Mouse (Mus musculus) hindbrain, embryonic 16.5 days (tissue): Measurements from ENCODE around the gene Tiparp. TPM values are rescaled to one million over a fixed set of nuclear protein-coding genes. Genes with fewer than 3 reads are reported as not detected.
A peak's percentile ranks its signal among the peaks of the same experiment; 100 is the strongest.

ENCODE experiments used
- ATAC-seq: fragments of 200-750 bp; cut with Nextera tagmentation; 2 replicates; pipeline ENCODE4 v1.8.0; 2017; ENCODE audit warnings: moderate TSS enrichment, moderate library complexity
- H3K27ac ChIP-seq: fragments of 300-500 bp; sonication (generic); 2 replicates; pipeline ENCODE4 v1.5.1; 2014; ENCODE audit warnings: low read depth, mild to moderate bottlenecking, control low read depth, low read length, moderate library complexity
- H3K27me3 ChIP-seq: fragments of 300-500 bp; sonication (generic); replicated peaks from 2 replicates; pipeline ENCODE4 v1.6.1; 2014; ENCODE audit warnings: low read length; ENCODE audit not compliant: control insufficient read depth, insufficient read depth
- H3K36me3 ChIP-seq: fragments of 300-500 bp; sonication (generic); 2 replicates; pipeline ENCODE4 v1.6.1; 2014; ENCODE audit warnings: mild to moderate bottlenecking, low read length, moderate library complexity, mixed read lengths; ENCODE audit not compliant: control insufficient read depth, insufficient read depth
- H3K4me1 ChIP-seq: fragments of 300-500 bp; sonication (generic); 2 replicates; pipeline ENCODE4 v1.6.1; 2014; ENCODE audit warnings: low read depth, low read length; ENCODE audit not compliant: control insufficient read depth, insufficient read depth
- H3K4me2 ChIP-seq: fragments of 300-500 bp; sonication (generic); 2 replicates; pipeline ENCODE4 v1.6.1; 2014; ENCODE audit warnings: mild to moderate bottlenecking, low read length, control low read depth, moderate library complexity
- H3K4me3 ChIP-seq: fragments of 300-500 bp; sonication (generic); 2 replicates; pipeline ENCODE4 v1.5.1; 2014; ENCODE audit warnings: mild to moderate bottlenecking, low read length, control low read depth, moderate library complexity
- H3K9ac ChIP-seq: fragments of 300-500 bp; sonication (generic); 2 replicates; pipeline ENCODE4 v1.6.1; 2014; ENCODE audit warnings: low read depth, mild to moderate bottlenecking, control low read depth, low read length, moderate library complexity
- H3K9me3 ChIP-seq: fragments of 300-500 bp; sonication (generic); 2 replicates; pipeline ENCODE4 v1.6.1; 2014; ENCODE audit warnings: mild to moderate bottlenecking, low read length, moderate library complexity; ENCODE audit not compliant: control insufficient read depth
- WGBS: fragments of 180-500 bp; shearing (Covaris S2); extraction: QIAGEN DNeasy Blood & Tissue Kit; methylation state at CpG from one replicate; pipeline ENCODE4 v1.1.7; 2014; 5-methylcytosine and 5-hydroxymethylcytosine counted together
- polyA plus RNA-seq: library from polyadenylated mRNA; unstranded; fragments of >200 nt; fragmentation: Nextera tagmentation; extraction: Ambion mirVana; gene quantifications from 2 replicates; pipeline ENCODE4 v1.2.1, GENCODE M21; 2015

The Tiparp gene
- polyA plus RNA-seq, 1 experiment from 2014 or later, result 34.8 TPM

DNA sequence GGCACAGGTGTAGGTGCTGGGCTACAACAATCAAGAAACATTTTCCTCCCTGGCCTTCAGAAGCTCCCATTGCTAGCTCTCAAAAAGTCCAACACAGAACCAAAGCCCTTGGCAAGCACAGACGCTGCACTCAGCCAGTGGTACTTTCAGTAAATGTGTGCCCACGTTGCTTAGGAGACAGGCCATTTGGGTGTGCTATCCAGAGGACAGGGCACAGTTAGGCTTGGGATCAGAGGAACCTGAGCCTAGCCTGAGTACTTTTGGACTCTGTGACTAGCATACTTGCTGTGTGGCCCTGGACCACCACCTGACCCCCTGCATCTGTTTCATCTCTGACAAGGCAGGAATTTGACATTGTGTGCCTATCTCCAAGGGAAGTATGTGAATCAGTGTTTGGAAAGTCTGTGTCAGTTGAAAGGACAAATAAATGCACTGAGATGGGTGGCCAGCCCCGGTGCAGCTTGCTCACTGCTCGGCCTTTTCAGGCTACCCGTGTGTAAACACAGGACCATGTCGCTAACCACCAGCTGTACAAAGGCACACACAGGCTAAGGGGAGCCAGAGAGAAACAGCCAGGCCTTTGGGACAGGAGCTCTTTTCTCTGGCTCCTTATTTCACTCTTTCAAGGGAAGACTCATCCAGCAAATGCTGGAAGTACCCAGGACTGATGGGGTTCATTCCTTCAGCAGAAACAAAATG lies 35.9 kb downstream of the Tiparp start:
- Histone ChIP-seq H3K4me1 (no peaks in the 10 kb centered on the region; the same call in 1 of the 2 replicates), H3K9ac (no peak overlapping the region), H3K27me3 (no peaks in the 10 kb centered on the region), H3K4me3 (no peak overlapping the region), H3K4me2 (no peak overlapping the region), H3K36me3 (no peaks in the 10 kb centered on the region), H3K9me3 (no peaks in the 10 kb centered on the region), H3K27ac (peak overlapping the region; percentile 9; the same call in 1 of the 2 replicates)
- 40% methylated on average over 6 of the region's 6 CpGs for WGBS
- peak; percentile 80 for ATAC-seq

DNA sequence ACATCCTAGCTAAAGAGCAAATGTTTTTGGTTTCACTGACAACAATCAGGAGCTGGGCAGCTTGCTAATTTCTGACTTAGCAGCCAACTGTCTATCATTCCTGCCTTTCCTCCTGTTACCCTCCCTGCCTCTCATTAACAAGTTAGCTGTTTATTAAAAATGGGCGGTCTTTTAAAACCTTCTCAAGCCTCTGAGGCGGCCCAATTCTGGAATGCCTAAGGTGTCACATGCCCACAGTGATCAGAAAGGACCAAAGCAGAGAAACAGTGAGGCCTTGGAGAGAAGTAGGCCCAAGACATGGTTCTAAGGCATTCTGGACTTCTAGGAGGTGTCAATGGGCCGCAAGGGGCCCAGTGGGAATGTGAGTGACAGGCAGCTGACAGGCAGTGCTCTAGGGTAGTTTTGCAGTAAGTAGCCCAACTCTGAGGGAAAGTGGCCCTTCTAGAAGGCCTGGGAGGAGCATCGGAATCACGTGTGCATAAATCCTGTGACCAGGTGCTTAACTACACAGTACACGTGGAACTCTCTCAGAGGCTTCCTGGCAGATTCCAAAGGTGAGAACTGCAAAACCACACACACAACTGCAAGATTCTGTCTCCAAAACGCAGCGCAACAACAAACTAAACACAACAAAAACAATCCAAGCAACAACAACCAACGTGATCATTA lies 37.6 kb downstream of the Tiparp start:
- no peaks in the 10 kb centered on the region for H3K9me3 ChIP-seq
- WGBS, result 65% methylated on average over 9 of the region's 9 CpGs
- H3K36me3 ChIP-seq, result no peaks in the 10 kb centered on the region
- ATAC-seq, result no peak
- no peaks in the 10 kb centered on the region for H3K27me3 ChIP-seq
- H3K27ac ChIP-seq, result no peak overlapping the region
- no peak overlapping the region for H3K4me2 ChIP-seq
- no peak overlapping the region for H3K4me3 ChIP-seq
- no peaks in the 10 kb centered on the region; the same call in 1 of the 2 replicates for H3K4me1 ChIP-seq
- H3K9ac ChIP-seq, result no peak overlapping the region

DNA sequence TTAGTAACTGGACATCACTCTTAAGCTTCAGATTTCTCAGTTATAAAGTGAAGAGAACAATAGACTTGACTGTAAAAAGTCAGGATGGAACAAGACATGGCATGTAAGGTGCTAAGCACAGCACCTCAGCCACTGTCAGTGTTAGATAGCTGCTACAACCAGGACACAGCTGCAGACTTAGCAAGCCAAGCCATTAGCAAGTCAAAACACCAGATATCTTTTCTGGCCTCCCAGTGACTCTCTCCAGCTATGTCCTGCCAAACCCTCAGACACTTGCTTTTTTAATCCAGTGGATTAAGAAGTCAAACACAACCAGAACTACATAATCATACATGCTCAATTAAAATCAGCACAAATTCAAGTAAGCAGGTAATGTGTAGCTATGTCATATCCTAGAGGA lies 41.7 kb downstream of the Tiparp start:
- ATAC-seq, result no peak
- Histone ChIP-seq H3K4me3 (no peak overlapping the region), H3K4me1 (no peaks in the 10 kb centered on the region), H3K36me3 (no peaks in the 10 kb centered on the region), H3K27ac (no peak overlapping the region), H3K27me3 (no peaks in the 10 kb centered on the region), H3K9me3 (no peaks in the 10 kb centered on the region), H3K9ac (no peak overlapping the region), H3K4me2 (no peak overlapping the region)

DNA sequence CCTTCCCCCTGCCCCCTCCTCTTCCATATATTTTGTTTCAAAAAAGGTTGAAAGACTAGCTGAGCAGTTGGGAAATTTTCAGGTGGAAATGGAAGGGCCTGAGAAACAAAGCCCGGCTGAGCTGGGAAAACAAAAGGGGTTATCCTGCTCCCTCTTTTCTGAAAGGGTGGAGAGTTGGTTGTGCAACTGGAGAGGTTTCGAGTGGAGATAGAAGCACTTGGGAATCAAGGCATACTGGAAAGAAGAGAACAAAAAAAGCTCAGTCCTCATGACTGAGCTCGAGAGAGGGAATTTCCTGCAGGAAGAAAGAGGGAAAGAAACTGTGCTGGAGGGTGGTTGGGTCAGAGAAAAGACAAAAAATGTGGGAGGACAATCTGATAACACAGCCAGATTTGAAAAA lies 45.3 kb downstream of the Tiparp start:
- Histone ChIP-seq H3K9me3 (no peaks in the 10 kb centered on the region), H3K9ac (no peak overlapping the region), H3K36me3 (no peaks in the 10 kb centered on the region), H3K4me1 (no peaks in the 10 kb centered on the region), H3K4me2 (no peak overlapping the region), H3K27me3 (no peaks in the 10 kb centered on the region), H3K27ac (no peak overlapping the region), H3K4me3 (no peak overlapping the region)
- WGBS, result 41% methylated on average over 3 of the region's 3 CpGs
- ATAC-seq, result no peak

DNA sequence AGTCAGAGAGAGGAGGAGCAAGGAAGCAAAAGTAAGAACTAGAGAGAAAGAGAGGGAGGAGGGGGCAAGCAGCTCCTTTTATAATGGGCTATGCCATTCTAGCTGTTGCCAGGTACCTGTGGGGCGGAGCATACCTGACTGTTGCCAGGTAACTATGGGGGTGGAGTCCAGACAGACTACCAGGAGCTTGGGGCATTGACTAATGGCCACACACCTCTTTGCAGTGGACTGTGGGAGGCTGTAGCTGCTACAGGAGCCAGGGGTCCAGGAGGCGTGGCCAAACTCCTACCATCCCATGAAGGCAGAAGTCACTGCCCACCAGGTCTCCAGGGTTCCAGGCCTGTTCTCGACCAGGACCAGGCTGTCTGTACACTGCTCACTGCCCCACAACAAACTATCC lies 49.4 kb downstream of the Tiparp start:
- Histone ChIP-seq H3K4me3 (no peak overlapping the region), H3K36me3 (no peaks in the 10 kb centered on the region), H3K27me3 (no peaks in the 10 kb centered on the region), H3K9me3 (no peaks in the 10 kb centered on the region), H3K27ac (no peak overlapping the region), H3K4me2 (no peak overlapping the region), H3K9ac (no peak overlapping the region), H3K4me1 (no peaks in the 10 kb centered on the region)
- no peak for ATAC-seq
- 80% methylated on average over 3 of the region's 3 CpGs for WGBS

DNA sequence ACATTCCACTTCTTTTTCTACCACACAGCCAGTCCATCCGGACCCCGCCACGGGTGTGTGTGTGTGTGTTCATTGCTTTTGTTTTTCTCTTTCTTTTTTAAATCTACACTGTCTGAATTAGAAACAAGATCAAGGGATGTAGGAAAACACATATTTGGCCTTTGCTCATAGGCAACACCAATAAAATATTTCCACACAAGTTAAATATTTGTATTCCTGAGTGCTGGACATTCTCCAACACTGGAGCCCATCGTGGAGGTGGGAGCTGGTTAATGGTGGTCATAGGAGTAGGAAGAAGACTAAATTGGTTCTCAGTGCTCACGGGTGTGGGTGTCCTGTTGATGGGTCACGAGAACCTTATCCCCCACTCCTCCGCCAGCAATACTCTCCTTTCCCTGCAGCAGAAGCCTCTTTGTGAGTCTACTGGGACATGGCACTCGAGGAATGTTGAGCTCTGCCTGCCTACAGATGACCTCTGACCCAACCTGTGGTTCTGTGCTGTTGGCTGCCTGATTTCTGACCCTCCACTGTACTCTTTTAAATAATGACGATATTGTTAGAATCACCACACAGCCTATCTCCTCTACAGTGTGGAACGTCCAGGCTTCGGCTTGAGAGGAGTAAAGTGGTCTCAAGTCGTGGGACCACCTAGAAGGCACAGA lies 51.2 kb downstream of the Tiparp start:
- Histone ChIP-seq H3K36me3 (no peaks in the 10 kb centered on the region), H3K9me3 (no peaks in the 10 kb centered on the region), H3K4me3 (no peak overlapping the region), H3K9ac (no peak overlapping the region), H3K4me2 (no peak overlapping the region), H3K4me1 (no peaks in the 10 kb centered on the region), H3K27me3 (no peaks in the 10 kb centered on the region), H3K27ac (no peak overlapping the region)
- 80% methylated on average over 12 of the region's 12 CpGs for WGBS
- no peak for ATAC-seq

DNA sequence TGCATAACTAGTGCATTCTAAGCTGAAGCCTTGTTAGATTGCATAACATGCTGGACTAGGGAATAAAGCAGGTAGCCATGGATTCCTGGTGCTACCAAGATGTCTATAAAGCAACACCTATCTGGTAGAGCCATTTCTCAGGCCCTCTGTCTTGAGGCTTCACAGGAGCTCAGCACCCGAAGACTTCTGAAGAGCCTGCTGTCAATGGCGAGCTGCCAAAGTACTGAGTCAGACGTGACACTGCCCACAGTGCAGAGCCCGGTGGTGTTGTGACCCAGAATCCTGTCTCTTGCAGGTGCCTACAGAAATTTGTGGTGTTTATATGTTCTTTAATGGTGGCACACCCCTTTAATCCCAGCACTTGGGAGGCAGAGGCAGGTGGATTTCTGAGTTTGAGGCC lies 53.4 kb downstream of the Tiparp start:
- Histone ChIP-seq H3K27ac (no peak overlapping the region), H3K9me3 (no peaks in the 10 kb centered on the region), H3K4me1 (peaks cover 6% of the 10 kb centered on the region; the same call in 1 of the 2 replicates), H3K36me3 (no peaks in the 10 kb centered on the region), H3K27me3 (no peaks in the 10 kb centered on the region; the same call in 1 of the 2 replicates), H3K4me2 (no peak overlapping the region), H3K4me3 (no peak overlapping the region), H3K9ac (no peak overlapping the region)
- ATAC-seq, result no peak
- 69% methylated on average over 4 of the region's 4 CpGs for WGBS

DNA sequence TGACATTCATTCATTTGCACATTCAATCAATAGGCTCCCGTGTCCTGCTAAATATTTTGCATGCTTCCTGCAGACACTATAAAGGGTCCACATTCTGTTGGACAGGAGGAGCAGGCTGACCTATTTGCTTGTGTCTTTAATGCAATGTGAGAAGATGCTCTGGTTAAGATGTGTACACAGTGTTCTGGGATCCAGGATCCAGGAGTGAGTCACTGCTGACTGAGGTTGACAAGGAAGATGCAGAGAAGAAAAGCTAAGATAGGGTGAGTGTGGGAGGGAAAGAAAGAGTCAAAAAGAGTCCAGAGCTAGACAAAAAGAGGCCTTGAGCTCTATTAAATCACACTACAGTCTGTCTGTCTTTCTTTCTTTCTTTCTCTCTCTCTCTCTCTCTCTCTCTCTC lies 56.1 kb downstream of the Tiparp start:
- no peak overlapping the region for H3K9ac ChIP-seq
- ATAC-seq, result no peak
- H3K4me2 ChIP-seq, result no peak overlapping the region
- no peaks in the 10 kb centered on the region for H3K9me3 ChIP-seq
- no peak overlapping the region for H3K4me3 ChIP-seq
- H3K36me3 ChIP-seq, result no peaks in the 10 kb centered on the region
- H3K27me3 ChIP-seq, result no peaks in the 10 kb centered on the region; the same call in 1 of the 2 replicates
- H3K4me1 ChIP-seq, result peaks cover 10% of the 10 kb centered on the region
- 82% methylated on average over 1 of the region's 1 CpGs for WGBS
- no peak overlapping the region for H3K27ac ChIP-seq

DNA sequence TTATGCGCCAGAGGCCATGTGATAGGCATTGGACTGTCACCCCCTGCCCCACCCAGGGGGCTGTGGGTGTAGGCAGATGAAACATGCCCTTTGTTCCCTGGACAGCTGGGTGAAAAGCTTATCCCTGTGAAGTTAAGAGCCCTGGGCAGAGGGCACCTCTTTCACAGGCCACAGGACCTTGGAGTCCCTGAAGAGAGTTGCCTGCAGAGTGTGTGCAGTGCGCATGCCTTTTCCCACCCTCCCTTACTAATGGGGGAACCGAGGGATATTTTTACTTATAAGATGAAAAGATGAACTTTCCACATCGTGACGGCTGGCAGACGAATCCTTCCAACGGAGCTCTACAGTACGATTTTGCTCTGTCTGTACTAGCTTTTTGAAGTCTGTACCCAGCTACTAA lies 57.1 kb downstream of the Tiparp start:
- no peaks in the 10 kb centered on the region for H3K36me3 ChIP-seq
- no peaks in the 10 kb centered on the region; the same call in 1 of the 2 replicates for H3K27me3 ChIP-seq
- no peak overlapping the region for H3K27ac ChIP-seq
- H3K4me2 ChIP-seq, result no peak overlapping the region
- peaks cover 10% of the 10 kb centered on the region for H3K4me1 ChIP-seq
- no peak overlapping the region for H3K4me3 ChIP-seq
- H3K9me3 ChIP-seq, result no peaks in the 10 kb centered on the region
- 64% methylated on average over 8 of the region's 8 CpGs for WGBS
- no peak for ATAC-seq
- H3K9ac ChIP-seq, result no peak overlapping the region
